Mouse (Mus musculus) lung, embryonic 15.5 days (tissue): ENCODE measurements around the gene Thada. TPM values are rescaled to one million over a fixed set of nuclear protein-coding genes. Genes with fewer than 3 reads are reported as not detected.

ENCODE experiments used
- ATAC-seq: fragments of 200-750 bp; cut with Nextera tagmentation; 2 replicates; pipeline ENCODE4 v1.8.0; 2017; ENCODE audit warnings: moderate number of reproducible peaks, borderline replicate concordance; ENCODE audit not compliant: low FRiP score, low TSS enrichment; ENCODE audit errors: extremely low read depth
- H3K27ac ChIP-seq: fragments of 300-500 bp; sonication (generic); 2 replicates; pipeline ENCODE4 v1.5.1; 2015; ENCODE audit warnings: moderate library complexity, mild to moderate bottlenecking, inconsistent platforms
- H3K27me3 ChIP-seq: fragments of 300-500 bp; sonication (generic); 2 replicates; pipeline ENCODE4 v1.6.1; 2015; ENCODE audit warnings: inconsistent platforms
- H3K36me3 ChIP-seq: fragments of 300-500 bp; sonication (generic); 2 replicates; pipeline ENCODE4 v1.6.1; 2015; ENCODE audit warnings: inconsistent platforms
- H3K4me1 ChIP-seq: fragments of 300-500 bp; sonication (generic); 2 replicates; pipeline ENCODE4 v1.6.1; 2015; ENCODE audit warnings: inconsistent platforms
- H3K4me2 ChIP-seq: fragments of 300-500 bp; sonication (generic); 2 replicates; pipeline ENCODE4 v1.6.1; 2015; ENCODE audit warnings: inconsistent platforms, mild to moderate bottlenecking, moderate library complexity
- H3K4me3 ChIP-seq: fragments of 300-500 bp; sonication (generic); 2 replicates; pipeline ENCODE4 v1.5.1; 2015; ENCODE audit warnings: mild to moderate bottlenecking, inconsistent platforms
- H3K9ac ChIP-seq: fragments of 300-500 bp; sonication (generic); 2 replicates; pipeline ENCODE4 v1.6.1; 2015; ENCODE audit warnings: inconsistent platforms
- H3K9me3 ChIP-seq: fragments of 300-500 bp; sonication (generic); 2 replicates; pipeline ENCODE4 v1.6.1; 2016; ENCODE audit warnings: inconsistent platforms
- WGBS: fragments of 180-500 bp; shearing (Covaris S2); methylation state at CpG from one replicate; pipeline ENCODE4 v1.1.7; 2015; 5-methylcytosine and 5-hydroxymethylcytosine counted together
- polyA plus RNA-seq: library from polyadenylated mRNA; unstranded; fragments of >200 nt; fragmentation: Nextera tagmentation; extraction: Ambion mirVana; gene quantifications from 2 replicates; pipeline ENCODE4 v1.2.1, GENCODE M21; 2015

Thada gene
- polyA plus RNA-seq, 1 experiment from 2014 or later: 10.0 TPM

DNA sequence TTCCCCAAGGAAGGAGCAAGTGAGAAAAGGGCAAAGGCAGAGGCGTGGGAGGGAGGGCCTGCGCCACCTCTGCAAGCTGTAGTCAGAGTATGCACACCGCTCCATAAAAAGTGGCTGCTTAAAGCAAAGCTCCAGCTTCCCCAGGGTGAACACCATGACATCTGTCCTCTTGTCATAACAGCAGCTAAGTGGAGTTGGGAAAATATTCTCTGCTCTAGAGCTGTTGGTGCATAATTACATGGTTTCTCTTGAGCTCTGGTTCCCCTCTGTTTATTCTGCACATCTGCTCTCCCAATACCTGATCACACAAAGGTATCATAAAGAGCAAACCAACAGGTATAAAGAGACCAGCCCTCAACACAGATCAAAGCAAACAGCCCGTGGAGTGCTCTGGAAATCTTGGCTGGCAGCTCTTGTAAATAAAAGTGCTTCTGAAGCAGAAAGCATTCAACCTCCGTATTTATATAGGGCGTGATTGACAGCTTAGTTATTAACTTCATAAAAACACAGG, 100.2 kb downstream of the Thada start:
- no peaks in the 10 kb centered on the region for H3K36me3 ChIP-seq
- no peak overlapping the region for H3K4me3 ChIP-seq
- peaks cover 74% of the 10 kb centered on the region for H3K4me1 ChIP-seq
- 30% methylated on average over 6 of the region's 6 CpGs for WGBS
- peak; percentile 55; the same call in 1 of the 2 replicates for ATAC-seq
- H3K9me3 ChIP-seq: no peaks in the 10 kb centered on the region
- H3K9ac ChIP-seq: no peak overlapping the region
- no peaks in the 10 kb centered on the region for H3K27me3 ChIP-seq
- H3K27ac ChIP-seq: peak overlapping the region; percentile 76
- no peak overlapping the region for H3K4me2 ChIP-seq

DNA sequence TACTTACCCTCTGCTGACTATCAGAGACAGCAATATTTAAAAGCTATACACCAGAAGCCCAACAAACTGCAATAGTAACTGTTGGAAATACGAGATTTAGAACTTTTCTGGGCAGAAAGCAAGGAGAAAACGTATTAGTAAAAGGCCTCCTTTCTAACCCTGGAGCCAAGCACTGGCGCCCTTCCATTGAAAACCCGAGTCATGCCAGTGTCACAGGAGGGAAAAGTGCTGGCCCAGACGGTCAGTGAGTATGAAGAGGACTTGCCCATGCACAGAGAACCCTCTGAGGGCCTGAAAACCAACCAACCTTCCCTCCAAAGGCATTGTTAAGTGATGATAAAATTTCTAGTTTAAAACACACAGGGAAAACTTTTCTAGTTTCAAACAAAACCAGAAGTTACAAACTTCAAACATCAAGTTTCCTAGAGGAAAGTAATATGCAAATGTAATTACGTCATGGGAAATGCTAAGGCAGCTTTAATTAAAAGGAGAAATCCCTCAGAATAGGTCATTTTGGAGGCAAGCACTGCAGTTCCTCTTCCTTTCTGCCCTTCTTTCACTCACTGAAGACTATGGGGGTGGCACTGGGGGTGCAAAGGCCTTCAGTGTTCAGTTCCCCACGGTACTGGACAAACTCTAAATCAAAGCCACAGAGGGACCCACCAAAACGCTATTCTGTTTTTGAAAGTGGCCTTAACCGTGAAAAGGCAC, 100.8 kb downstream of the Thada start:
- 52% methylated on average over 9 of the region's 9 CpGs for WGBS
- H3K4me1 ChIP-seq: peaks cover 74% of the 10 kb centered on the region
- no peak overlapping the region for H3K4me3 ChIP-seq
- no peaks in the 10 kb centered on the region for H3K36me3 ChIP-seq
- H3K9ac ChIP-seq: no peak overlapping the region
- H3K27ac ChIP-seq: peak overlapping the region; percentile 76
- no peak for ATAC-seq
- no peak overlapping the region for H3K4me2 ChIP-seq
- H3K27me3 ChIP-seq: no peaks in the 10 kb centered on the region
- no peaks in the 10 kb centered on the region for H3K9me3 ChIP-seq

DNA sequence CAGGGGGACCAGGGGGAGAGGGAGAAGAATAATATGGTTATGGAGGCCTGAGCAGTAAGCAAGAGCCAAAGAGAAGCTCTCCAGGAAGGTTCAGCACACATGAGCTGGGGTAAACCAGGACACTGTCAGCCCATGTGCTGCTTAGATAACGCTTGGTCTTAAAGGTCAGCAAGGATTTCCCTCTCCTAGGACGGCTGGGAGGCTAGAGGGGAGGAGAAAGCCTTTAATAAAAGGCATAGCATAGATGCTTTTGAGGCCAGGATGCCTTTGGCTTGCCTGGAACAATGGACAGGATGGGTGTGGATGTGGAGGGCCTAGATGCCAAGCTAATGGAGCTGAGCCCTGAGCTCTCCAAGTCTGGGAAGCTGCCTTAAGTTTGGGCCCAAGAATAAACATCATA, 102.6 kb downstream of the Thada start:
- peaks cover 63% of the 10 kb centered on the region for H3K4me1 ChIP-seq
- no peak overlapping the region for H3K4me2 ChIP-seq
- 38% methylated on average over 2 of the region's 2 CpGs for WGBS
- H3K9me3 ChIP-seq: no peaks in the 10 kb centered on the region
- H3K27ac ChIP-seq: 0 out of 2 replicates have a peak overlapping the region, but pooled peaks have one; percentile 26
- no peak overlapping the region for H3K9ac ChIP-seq
- no peak for ATAC-seq
- H3K27me3 ChIP-seq: no peaks in the 10 kb centered on the region
- H3K4me3 ChIP-seq: no peak overlapping the region
- 0 out of 2 replicates have a peak, but pooled peaks cover 2% of the 10 kb centered on the region for H3K36me3 ChIP-seq

DNA sequence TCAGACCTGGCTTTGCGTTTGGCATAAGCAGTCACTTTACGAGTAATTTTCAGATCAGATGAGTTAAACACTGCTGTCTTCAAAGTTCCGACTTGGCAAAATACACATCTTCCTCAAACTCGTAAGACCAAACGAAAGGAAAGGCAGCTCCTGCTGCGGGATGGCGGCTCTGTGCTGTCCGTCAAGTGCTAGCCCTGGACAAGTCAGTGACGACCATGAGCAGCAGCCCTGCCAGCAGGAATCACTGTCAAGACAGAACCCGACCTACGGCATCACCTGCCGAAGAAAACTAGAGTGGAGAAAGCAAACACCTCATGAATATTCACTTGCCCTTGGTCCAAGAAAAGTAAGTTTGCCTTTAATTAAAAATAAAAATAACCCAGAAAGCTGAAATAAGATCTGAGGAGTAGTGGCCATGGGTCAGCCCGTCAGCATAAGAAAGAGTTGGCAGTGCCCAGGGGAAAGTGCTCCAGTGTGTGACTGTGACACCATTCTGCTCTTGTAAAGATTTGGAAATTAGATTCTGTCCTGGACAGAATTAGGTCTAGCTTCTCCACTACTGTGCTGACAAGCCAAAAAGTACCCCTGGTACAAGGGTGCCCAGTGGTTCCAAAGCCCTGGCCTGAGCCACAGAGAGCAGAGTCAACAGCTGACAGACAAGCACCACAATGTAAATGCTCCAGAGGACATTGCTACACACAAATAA, 103.3 kb downstream of the Thada start:
- H3K9me3 ChIP-seq: no peaks in the 10 kb centered on the region
- H3K4me2 ChIP-seq: no peak overlapping the region
- 0 out of 2 replicates have a peak, but pooled peaks cover 2% of the 10 kb centered on the region for H3K36me3 ChIP-seq
- WGBS: 63% methylated on average over 13 of the region's 13 CpGs
- H3K4me1 ChIP-seq: peaks cover 56% of the 10 kb centered on the region
- H3K9ac ChIP-seq: no peak overlapping the region
- no peak overlapping the region for H3K4me3 ChIP-seq
- H3K27me3 ChIP-seq: no peaks in the 10 kb centered on the region
- ATAC-seq: no peak
- 0 out of 2 replicates have a peak overlapping the region, but pooled peaks have one; percentile 26 for H3K27ac ChIP-seq

DNA sequence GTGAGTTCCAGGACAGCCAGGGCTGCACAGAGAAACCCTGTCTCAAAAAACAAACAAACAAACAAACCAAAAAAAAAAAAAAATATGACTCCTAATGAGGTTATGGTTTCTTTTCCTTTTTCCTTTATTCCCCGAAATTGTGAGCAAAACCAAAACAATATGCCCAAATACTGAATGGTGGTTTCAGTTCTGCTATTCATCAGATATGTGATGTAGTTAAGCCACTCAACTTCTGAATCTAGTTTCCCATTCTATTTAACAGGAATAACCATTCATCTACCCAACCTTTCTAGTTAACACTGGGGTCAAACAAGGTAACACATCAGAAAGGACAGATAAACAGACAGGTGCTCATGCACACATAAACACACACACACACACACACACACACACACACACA, 105.0 kb downstream of the Thada start:
- H3K36me3 ChIP-seq: 0 out of 2 replicates have a peak, but pooled peaks cover 2% of the 10 kb centered on the region
- no peak overlapping the region for H3K9ac ChIP-seq
- 83% methylated on average over 1 of the region's 1 CpGs for WGBS
- no peaks in the 10 kb centered on the region for H3K9me3 ChIP-seq
- no peak for ATAC-seq
- no peak overlapping the region for H3K4me3 ChIP-seq
- no peak overlapping the region for H3K4me2 ChIP-seq
- no peak overlapping the region for H3K27ac ChIP-seq
- H3K4me1 ChIP-seq: peaks cover 43% of the 10 kb centered on the region
- no peaks in the 10 kb centered on the region for H3K27me3 ChIP-seq

DNA sequence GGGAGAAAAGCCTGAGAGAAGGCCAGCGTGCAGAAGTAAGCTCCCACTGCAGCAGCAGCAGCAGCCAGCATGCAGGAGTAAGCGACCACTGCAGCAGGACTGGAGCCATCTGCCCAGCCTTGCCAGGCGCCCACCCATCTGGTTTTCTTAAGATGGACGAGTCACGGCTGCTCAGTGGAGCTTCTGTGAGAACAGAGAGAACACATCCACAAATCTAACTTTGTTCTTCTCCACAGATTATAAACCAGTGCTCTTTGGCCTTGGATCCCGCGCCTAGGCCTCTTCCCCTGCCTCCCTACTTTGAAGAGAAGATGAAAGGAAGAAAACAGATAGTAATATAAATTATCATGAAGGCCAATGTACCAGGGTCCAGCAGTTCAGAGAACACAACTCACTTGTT, 106.2 kb downstream of the Thada start:
- Histone ChIP-seq H3K4me3 (no peak overlapping the region), H3K9ac (no peak overlapping the region), H3K36me3 (peaks cover 2% of the 10 kb centered on the region; the same call in 1 of the 2 replicates), H3K27me3 (no peaks in the 10 kb centered on the region), H3K27ac (peak overlapping the region; percentile 50; the same call in 1 of the 2 replicates), H3K4me2 (no peak overlapping the region), H3K4me1 (peaks cover 31% of the 10 kb centered on the region), H3K9me3 (no peaks in the 10 kb centered on the region)
- ATAC-seq: peak; percentile 57; the same call in 1 of the 2 replicates
- WGBS: 66% methylated on average over 7 of the region's 7 CpGs

DNA sequence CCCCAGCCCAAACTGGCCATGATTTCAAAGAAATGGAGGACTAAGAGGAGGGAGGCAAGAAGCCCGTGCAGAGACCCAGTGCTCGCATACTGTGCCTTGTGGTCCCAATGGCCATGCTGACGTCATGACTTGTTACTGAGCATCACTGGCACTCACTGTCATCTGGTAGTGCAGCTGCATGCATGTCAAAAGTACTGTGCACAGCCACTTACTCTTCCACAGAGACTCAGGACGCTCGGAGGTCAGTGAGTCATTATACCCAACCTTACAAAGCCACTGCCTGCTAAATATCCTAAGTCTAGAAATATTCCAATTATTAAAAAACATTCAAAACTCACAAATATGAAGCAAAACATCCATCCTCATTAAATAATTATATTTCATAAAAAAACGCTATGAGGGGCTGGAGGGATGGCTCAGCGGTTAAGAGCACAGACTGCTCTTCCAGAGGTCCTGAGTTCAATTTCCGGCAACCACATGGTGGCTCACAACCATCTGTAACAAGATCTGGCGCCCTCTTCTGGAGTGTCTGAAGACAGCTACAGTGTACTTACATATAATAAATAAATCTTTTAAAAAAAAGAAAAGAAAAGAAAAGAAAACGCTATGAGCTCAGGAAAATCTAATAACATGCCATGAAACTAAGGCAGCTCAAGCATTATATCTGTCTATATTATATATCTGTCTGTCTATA, 106.9 kb downstream of the Thada start:
- whole genome bisulfite sequencing: 79% methylated on average over 10 of the region's 10 CpGs
- peaks cover 25% of the 10 kb centered on the region for H3K4me1 ChIP-seq
- H3K9ac ChIP-seq: no peak overlapping the region
- no peak overlapping the region for H3K4me2 ChIP-seq
- no peaks in the 10 kb centered on the region for H3K9me3 ChIP-seq
- ATAC-seq: no peak
- peaks cover 2% of the 10 kb centered on the region; the same call in 1 of the 2 replicates for H3K36me3 ChIP-seq
- H3K4me3 ChIP-seq: no peak overlapping the region
- no peaks in the 10 kb centered on the region for H3K27me3 ChIP-seq
- H3K27ac ChIP-seq: no peak overlapping the region

DNA sequence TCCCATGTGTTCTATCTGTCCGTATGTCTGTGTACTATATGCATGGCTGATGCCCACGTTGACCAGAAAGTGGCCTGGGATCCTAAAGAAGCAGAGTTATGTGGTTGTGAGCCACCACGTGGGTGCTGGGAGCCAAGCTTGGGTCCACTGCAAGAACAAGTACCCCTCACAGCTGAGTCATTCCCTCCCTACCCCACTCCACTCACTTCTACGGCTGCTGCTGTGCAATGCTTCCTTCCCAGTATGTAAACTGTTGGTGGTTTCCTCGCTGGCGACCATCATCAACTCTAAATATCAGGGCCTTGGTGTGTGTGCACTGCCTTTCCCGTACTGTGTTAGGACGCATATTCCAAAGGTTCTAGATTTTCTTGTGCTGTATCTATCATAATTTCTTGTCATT, 108.2 kb downstream of the Thada start:
- Histone ChIP-seq H3K36me3 (peaks cover 2% of the 10 kb centered on the region; the same call in 1 of the 2 replicates), H3K27ac (no peak overlapping the region), H3K9me3 (no peaks in the 10 kb centered on the region), H3K4me2 (no peak overlapping the region), H3K27me3 (no peaks in the 10 kb centered on the region), H3K9ac (no peak overlapping the region), H3K4me3 (no peak overlapping the region), H3K4me1 (peaks cover 17% of the 10 kb centered on the region)
- WGBS: 88% methylated on average over 8 of the region's 8 CpGs
- ATAC-seq: no peak

DNA sequence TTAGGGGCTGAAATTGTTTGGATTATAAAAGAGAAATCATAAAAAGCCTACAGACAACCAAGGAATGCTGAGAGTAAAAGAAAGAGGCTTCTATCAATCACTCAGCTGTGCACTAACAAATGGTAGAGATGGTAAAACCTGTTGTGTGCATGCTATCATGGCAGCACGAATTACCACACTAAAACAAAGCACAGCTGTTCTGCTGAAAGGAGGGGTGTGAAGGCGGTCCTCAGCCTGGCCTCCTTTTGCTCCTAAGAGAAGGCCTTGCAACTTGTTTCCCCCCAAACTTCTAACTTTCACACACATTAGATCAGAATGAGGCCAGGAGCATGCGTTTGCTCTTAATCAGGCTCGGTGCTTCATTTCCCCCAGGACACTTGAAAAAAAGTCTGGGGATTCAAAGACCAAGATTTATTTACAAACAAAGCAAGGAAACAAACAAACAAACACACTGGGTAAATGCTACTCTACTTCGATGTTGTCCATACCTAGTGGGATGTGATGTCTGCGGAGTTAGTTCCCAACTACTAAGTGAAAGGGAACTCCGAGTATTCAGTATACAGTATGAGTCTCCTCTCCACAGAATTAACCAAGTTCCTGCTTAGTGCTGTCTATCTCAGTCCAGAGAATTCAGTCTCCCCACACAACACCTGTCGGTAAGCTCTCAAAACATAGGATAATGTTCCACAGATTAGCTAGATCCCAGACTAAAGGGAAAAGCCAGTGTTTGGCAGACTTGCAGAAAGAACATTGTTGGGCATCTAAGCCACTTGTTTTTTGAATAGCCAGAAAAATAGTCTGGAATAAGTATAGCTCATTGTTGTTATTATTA, 109.7 kb downstream of the Thada start:
- no peaks in the 10 kb centered on the region for H3K27me3 ChIP-seq
- WGBS: 82% methylated on average over 8 of the region's 8 CpGs
- H3K4me2 ChIP-seq: no peak overlapping the region
- no peaks in the 10 kb centered on the region for H3K9me3 ChIP-seq
- peaks cover 2% of the 10 kb centered on the region; the same call in 1 of the 2 replicates for H3K36me3 ChIP-seq
- no peak for ATAC-seq
- no peak overlapping the region for H3K27ac ChIP-seq
- peaks cover 9% of the 10 kb centered on the region; the same call in 1 of the 2 replicates for H3K4me1 ChIP-seq
- no peak overlapping the region for H3K4me3 ChIP-seq
- H3K9ac ChIP-seq: no peak overlapping the region

DNA sequence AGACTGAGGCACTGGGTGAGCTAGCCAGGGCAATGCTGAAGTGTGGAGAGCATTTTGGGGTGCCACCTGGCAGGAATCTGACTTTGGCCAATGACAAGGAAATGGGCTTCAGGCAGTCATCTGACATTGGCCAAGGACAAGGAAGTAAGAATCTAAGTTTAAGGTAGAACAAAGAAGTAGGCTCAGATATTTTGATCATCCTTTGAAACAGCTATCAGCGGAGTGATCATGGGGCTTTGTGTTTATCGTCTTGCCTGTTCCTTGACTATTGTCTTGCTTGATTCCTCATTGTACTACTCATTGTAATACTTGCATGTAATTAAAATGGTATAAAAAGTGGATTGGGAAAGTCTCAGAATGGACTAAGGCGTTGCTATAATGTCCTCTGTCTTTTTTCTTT, 111.0 kb downstream of the Thada start:
- H3K4me3 ChIP-seq: no peak overlapping the region
- WGBS: 95% methylated on average over 3 of the region's 3 CpGs
- peaks cover 15% of the 10 kb centered on the region for H3K4me1 ChIP-seq
- no peak overlapping the region for H3K4me2 ChIP-seq
- peaks cover 2% of the 10 kb centered on the region; the same call in 1 of the 2 replicates for H3K36me3 ChIP-seq
- no peak overlapping the region for H3K27ac ChIP-seq
- no peak overlapping the region for H3K9ac ChIP-seq
- H3K9me3 ChIP-seq: no peaks in the 10 kb centered on the region
- H3K27me3 ChIP-seq: no peaks in the 10 kb centered on the region
- no peak for ATAC-seq

DNA sequence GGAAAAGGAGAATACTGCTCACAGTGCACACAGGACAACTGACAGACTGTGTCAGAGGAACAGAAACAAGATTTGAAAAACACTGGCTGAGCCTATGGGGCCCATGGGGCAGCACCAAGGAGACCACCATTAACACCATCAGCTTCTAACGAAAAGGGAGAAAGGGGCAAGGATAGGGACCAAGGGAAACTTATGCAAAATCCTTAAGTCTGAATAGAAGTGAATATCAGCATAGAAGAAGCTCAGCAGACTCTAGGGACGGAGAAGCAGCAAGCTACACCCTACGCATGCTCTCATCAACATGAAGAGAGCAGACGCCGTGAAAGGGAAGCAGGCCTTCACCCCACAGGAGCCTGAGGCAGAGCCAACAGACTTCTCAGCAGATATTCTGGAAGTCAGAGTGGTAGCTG, 112.1 kb downstream of the Thada start:
- H3K4me2 ChIP-seq: no peak overlapping the region
- 83% methylated on average over 5 of the region's 5 CpGs for WGBS
- ATAC-seq: no peak
- H3K27ac ChIP-seq: peak overlapping the region; percentile 56
- H3K4me3 ChIP-seq: no peak overlapping the region
- H3K27me3 ChIP-seq: no peaks in the 10 kb centered on the region
- no peak overlapping the region for H3K9ac ChIP-seq
- no peaks in the 10 kb centered on the region; the same call in 1 of the 2 replicates for H3K36me3 ChIP-seq
- H3K9me3 ChIP-seq: no peaks in the 10 kb centered on the region
- peaks cover 11% of the 10 kb centered on the region for H3K4me1 ChIP-seq
